Mouse (Mus musculus): ENCODE data around the gene Cldn34b2. TPM values are rescaled to one million over a fixed set of nuclear protein-coding genes. Genes with fewer than 3 reads are reported as not detected.
A peak's percentile ranks its signal among the peaks of the same experiment; 100 is the strongest.
"Not testable (repeated sequence)": the region's sequence is repeated elsewhere in the genome, so short reads cannot be mapped to it uniquely, and the experiment has no call there.

The Cldn34b2 gene
- not detected in 2 replicates for polyA plus RNA-seq (2015; fragmentation: Nextera tagmentation; extraction: Ambion mirVana)

GRCm38 (mm10) chrX:155128312-155128711 lies at the start of gene Cldn34b2:
Gene Cldn34b2 (minus strand): TSS chrX:155128412.
- not testable (repeated sequence) for H3K27ac ChIP-seq (ENCODE audit: low read depth, low read length); H3K9me3 ChIP-seq (ENCODE audit: control insufficient read depth); ATAC-seq; H3K9ac ChIP-seq (ENCODE audit: low read depth, low read length); H3K4me1 ChIP-seq (replicated peaks; ENCODE audit: control insufficient read depth, insufficient read depth, low read length); H3K27me3 ChIP-seq (replicated peaks; ENCODE audit: control insufficient read depth, insufficient read depth, low read length); H3K4me3 ChIP-seq (ENCODE audit: low read depth, low read length); H3K36me3 ChIP-seq (ENCODE audit: control insufficient read depth, insufficient read depth); H3K4me2 ChIP-seq (replicated peaks; ENCODE audit: low read depth)
- 84% methylated on average over 3 of the region's 3 CpGs for WGBS

- Histone ChIP-seq H3K27me3 (replicated peaks; ENCODE audit: control insufficient read depth, insufficient read depth, low read length) (no peaks in the 10 kb centered on the region), H3K9me3 (ENCODE audit: control insufficient read depth) (no peaks in the 10 kb centered on the region), H3K4me1 (replicated peaks; ENCODE audit: control insufficient read depth, insufficient read depth, low read length) (no peaks in the 10 kb centered on the region), H3K36me3 (ENCODE audit: control insufficient read depth, insufficient read depth) (no peaks in the 10 kb centered on the region), H3K4me3 (ENCODE audit: low read depth, low read length) (no peak overlapping the region), H3K4me2 (replicated peaks; ENCODE audit: low read depth) (no peak overlapping the region), H3K9ac (ENCODE audit: low read depth, low read length) (no peak overlapping the region), H3K27ac (ENCODE audit: low read depth, low read length) (no peak overlapping the region)
- ATAC-seq: peak; percentile 50
- TF ChIP-seq CTCF (IDR thresholded peaks at IDR 0.05; ENCODE audit: low read depth): no peak
- 49% methylated on average over 2 of the region's 2 CpGs for WGBS
These were observed 49.4 kb upstream of the Cldn34b2 start for GRCm38 (mm10) chrX:155177640-155178039.

- Histone ChIP-seq H3K27ac (ENCODE audit: low read depth, low read length) (no peak overlapping the region), H3K36me3 (ENCODE audit: control insufficient read depth, insufficient read depth) (no peaks in the 10 kb centered on the region), H3K4me2 (replicated peaks; ENCODE audit: low read depth) (no peak overlapping the region), H3K4me3 (ENCODE audit: low read depth, low read length) (no peak overlapping the region), H3K9ac (ENCODE audit: low read depth, low read length) (no peak overlapping the region), H3K9me3 (ENCODE audit: control insufficient read depth) (no peaks in the 10 kb centered on the region), H3K27me3 (replicated peaks; ENCODE audit: control insufficient read depth, insufficient read depth, low read length) (no peaks in the 10 kb centered on the region), H3K4me1 (replicated peaks; ENCODE audit: control insufficient read depth, insufficient read depth, low read length) (no peaks in the 10 kb centered on the region)
- peak; percentile 59 for ATAC-seq
- TF ChIP-seq CTCF (IDR thresholded peaks at IDR 0.05; ENCODE audit: low read depth): no peak
- WGBS: 58% methylated on average over 2 of the region's 2 CpGs
These were observed 49.0 kb upstream of the Cldn34b2 start for GRCm38 (mm10) chrX:155177230-155177629.

GRCm38 (mm10) chrX:155175568-155175967 lies 47.4 kb upstream of the Cldn34b2 start:
- TF ChIP-seq CTCF (IDR thresholded peaks at IDR 0.05; ENCODE audit: low read depth): no peak
- Histone ChIP-seq H3K4me1 (replicated peaks; ENCODE audit: control insufficient read depth, insufficient read depth, low read length) (no peaks in the 10 kb centered on the region), H3K27me3 (replicated peaks; ENCODE audit: control insufficient read depth, insufficient read depth, low read length) (no peaks in the 10 kb centered on the region), H3K9ac (ENCODE audit: low read depth, low read length) (no peak overlapping the region), H3K36me3 (ENCODE audit: control insufficient read depth, insufficient read depth) (no peaks in the 10 kb centered on the region), H3K27ac (ENCODE audit: low read depth, low read length) (no peak overlapping the region), H3K4me2 (replicated peaks; ENCODE audit: low read depth) (no peak overlapping the region), H3K9me3 (ENCODE audit: control insufficient read depth) (no peaks in the 10 kb centered on the region), H3K4me3 (ENCODE audit: low read depth, low read length) (no peak overlapping the region)
- ATAC-seq: peak; percentile 80
- 39% methylated on average over 4 of the region's 4 CpGs for WGBS

- Histone ChIP-seq H3K27me3 (replicated peaks; ENCODE audit: control insufficient read depth, insufficient read depth, low read length) (no peaks in the 10 kb centered on the region), H3K27ac (ENCODE audit: low read depth, low read length) (no peak overlapping the region), H3K4me2 (replicated peaks; ENCODE audit: low read depth) (no peak overlapping the region), H3K4me1 (replicated peaks; ENCODE audit: control insufficient read depth, insufficient read depth, low read length) (no peaks in the 10 kb centered on the region), H3K9me3 (ENCODE audit: control insufficient read depth) (no peaks in the 10 kb centered on the region), H3K4me3 (ENCODE audit: low read depth, low read length) (no peak overlapping the region), H3K9ac (ENCODE audit: low read depth, low read length) (no peak overlapping the region), H3K36me3 (ENCODE audit: control insufficient read depth, insufficient read depth) (no peaks in the 10 kb centered on the region)
- no peak for ATAC-seq
- no peak for TF ChIP-seq CTCF (IDR thresholded peaks at IDR 0.05; ENCODE audit: low read depth)
These were observed 44.1 kb upstream of the Cldn34b2 start for GRCm38 (mm10) chrX:155172310-155172709.

GRCm38 (mm10) chrX:155171754-155172153 lies 43.5 kb upstream of the Cldn34b2 start:
- no peaks in the 10 kb centered on the region for H3K36me3 ChIP-seq (ENCODE audit: control insufficient read depth, insufficient read depth)
- H3K4me3 ChIP-seq (ENCODE audit: low read depth, low read length): no peak overlapping the region
- H3K27me3 ChIP-seq (replicated peaks; ENCODE audit: control insufficient read depth, insufficient read depth, low read length): no peaks in the 10 kb centered on the region
- no peak for ATAC-seq
- no peak overlapping the region for H3K4me2 ChIP-seq (replicated peaks; ENCODE audit: low read depth)
- WGBS: 44% methylated on average over 1 of the region's 1 CpGs
- no peak for TF ChIP-seq CTCF (IDR thresholded peaks at IDR 0.05; ENCODE audit: low read depth)
- H3K27ac ChIP-seq (ENCODE audit: low read depth, low read length): no peak overlapping the region
- no peaks in the 10 kb centered on the region for H3K9me3 ChIP-seq (ENCODE audit: control insufficient read depth)
- H3K4me1 ChIP-seq (replicated peaks; ENCODE audit: control insufficient read depth, insufficient read depth, low read length): no peaks in the 10 kb centered on the region
- H3K9ac ChIP-seq (ENCODE audit: low read depth, low read length): no peak overlapping the region

GRCm38 (mm10) chrX:155169886-155170285 lies 41.7 kb upstream of the Cldn34b2 start:
- ATAC-seq: no peak
- Histone ChIP-seq H3K36me3 (ENCODE audit: control insufficient read depth, insufficient read depth) (no peaks in the 10 kb centered on the region), H3K4me2 (replicated peaks; ENCODE audit: low read depth) (no peak overlapping the region), H3K9me3 (ENCODE audit: control insufficient read depth) (no peaks in the 10 kb centered on the region), H3K27me3 (replicated peaks; ENCODE audit: control insufficient read depth, insufficient read depth, low read length) (no peaks in the 10 kb centered on the region), H3K4me1 (replicated peaks; ENCODE audit: control insufficient read depth, insufficient read depth, low read length) (no peaks in the 10 kb centered on the region), H3K9ac (ENCODE audit: low read depth, low read length) (no peak overlapping the region), H3K4me3 (ENCODE audit: low read depth, low read length) (no peak overlapping the region), H3K27ac (ENCODE audit: low read depth, low read length) (no peak overlapping the region)
- no peak for TF ChIP-seq CTCF (IDR thresholded peaks at IDR 0.05; ENCODE audit: low read depth)
- 85% methylated on average over 8 of the region's 8 CpGs for WGBS

All from intestine, postnatal 0 days (tissue).